Mouse (Mus musculus) cortical plate, adult 2 months (tissue): ENCODE measurements around the gene Snrpe.

Experiments used
- CTCF ChIP-seq: fragments of 200-500 bp; IDR thresholded peaks from 2 replicates; pipeline ENCODE4 v1.5.1; 2011; ENCODE audit warnings: mild to moderate bottlenecking, control low read depth, low read length; ENCODE audit not compliant: insufficient read depth; ENCODE audit errors: extremely low read depth
- POLR2A ChIP-seq: fragments of 200-500 bp; IDR thresholded peaks from 2 replicates; pipeline ENCODE4 v1.6.1; 2011; ENCODE audit warnings: mild to moderate bottlenecking, low read length, control low read depth; ENCODE audit not compliant: insufficient read depth; ENCODE audit errors: extremely low read depth

DNA sequence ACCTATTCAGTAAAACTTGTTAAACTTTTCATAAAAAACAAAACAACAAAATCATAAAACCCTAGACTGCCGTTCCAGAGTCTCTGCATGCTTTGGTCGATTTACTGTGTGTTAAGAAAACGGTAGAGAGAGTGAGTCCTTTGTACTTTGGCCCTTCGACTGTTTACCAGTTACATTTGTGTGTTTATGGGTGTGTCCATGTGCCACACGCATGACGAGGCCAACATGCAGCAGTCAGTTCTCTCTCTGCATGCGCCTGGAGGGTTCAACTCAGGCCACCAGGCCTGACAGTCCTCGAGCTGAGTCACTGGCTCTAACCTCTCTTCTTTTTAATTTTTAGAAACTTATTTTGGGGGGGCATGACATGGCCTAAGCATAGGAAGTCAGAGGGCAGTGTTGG is 8.2 kb upstream of the Snrpe start:
- TF ChIP-seq POLR2A (no peak), CTCF (no peak)
